Mouse (Mus musculus): ENCODE measurements around the gene Sephs1. TPM values are rescaled to one million over a fixed set of nuclear protein-coding genes. Genes with fewer than 3 reads are reported as not detected.

Gene Sephs1
- total RNA-seq, 1 experiment from 2014 or later = 71.0 TPM

Other genes starting within 250 kb of the Sephs1 start
- gene Prpf18, start 229.5 kb upstream of the Sephs1 start, total RNA-seq (2021) = 42.7 and 57.4 TPM in 2 replicates
- gene Bend7, start 163.7 kb upstream of the Sephs1 start, total RNA-seq (2021) = 19.3 and 23.2 TPM in 2 replicates
- 288 and 305 TPM in 2 replicates for gene Phyh, start 37.5 kb downstream of the Sephs1 start, total RNA-seq (2021)
- not detected in 2 replicates for gene Ucma, start 94.6 kb downstream of the Sephs1 start, total RNA-seq (2021)
- gene Mcm10, start 131.2 kb downstream of the Sephs1 start, total RNA-seq (2021) = 5.6 and 6.2 TPM in 2 replicates
- gene Optn, start 182.5 kb downstream of the Sephs1 start, total RNA-seq (2021) = 52.5 and 59.0 TPM in 2 replicates